Mouse (Mus musculus) ES-Bruce4 (cell line): ENCODE measurements around the gene Zfp523. TPM values are rescaled to one million over a fixed set of nuclear protein-coding genes. Genes with fewer than 3 reads are reported as not detected.
A peak's percentile ranks its signal among the peaks of the same experiment; 100 is the strongest.

ENCODE experiments used
- H3K27ac ChIP-seq: 2 replicates; pipeline ENCODE4 v1.5.1; 2012; ENCODE audit warnings: low read length, inconsistent platforms; ENCODE audit not compliant: insufficient read depth
- H3K27me3 ChIP-seq: 2 replicates; pipeline ENCODE4 v1.6.1; 2012; ENCODE audit warnings: mild to moderate bottlenecking, low read length, inconsistent platforms; ENCODE audit not compliant: control insufficient read depth, poor library complexity, insufficient read depth, severe bottlenecking
- H3K36me3 ChIP-seq: 2 replicates; pipeline ENCODE4 v1.6.1; 2012; ENCODE audit warnings: inconsistent platforms, mild to moderate bottlenecking, low read length, moderate library complexity; ENCODE audit not compliant: control insufficient read depth, poor library complexity, insufficient read depth, severe bottlenecking
- H3K4me1 ChIP-seq: one replicate; pipeline ENCODE4 v1.8.1; 2011; ENCODE audit warnings: low read length; ENCODE audit not compliant: control insufficient read depth, insufficient read depth
- H3K4me3 ChIP-seq: 2 replicates; pipeline ENCODE4 v1.5.1; 2011; ENCODE audit warnings: low read depth, mild to moderate bottlenecking, low read length
- H3K9ac ChIP-seq: 2 replicates; pipeline ENCODE4 v1.6.1; 2012; ENCODE audit warnings: low read depth, mild to moderate bottlenecking, inconsistent platforms; ENCODE audit not compliant: poor library complexity, severe bottlenecking
- H3K9me3 ChIP-seq: replicated peaks from 2 replicates; pipeline ENCODE4 v1.6.1; 2012; ENCODE audit warnings: mild to moderate bottlenecking, low read length, inconsistent platforms; ENCODE audit not compliant: control insufficient read depth, poor library complexity, insufficient read depth, severe bottlenecking
- CTCF ChIP-seq: IDR thresholded peaks from one replicate; pipeline ENCODE4 v1.8.1; 2011; ENCODE audit warnings: low read depth, low read length
- EP300 ChIP-seq: IDR thresholded peaks from 2 replicates; pipeline ENCODE4 v1.6.1; 2011; ENCODE audit warnings: low read depth, low read length; ENCODE audit not compliant: insufficient read depth
- POLR2A ChIP-seq: IDR thresholded peaks from one replicate; pipeline ENCODE4 v1.8.1; 2011; ENCODE audit warnings: low read length; ENCODE audit not compliant: insufficient read depth
- polyA plus RNA-seq: library from polyadenylated mRNA; stranded (reverse); fragments of >200 nt; gene quantifications from 2 replicates; pipeline ENCODE4 v1.2.4, GENCODE M21; 2011; ENCODE audit warnings: low read depth; ENCODE audit not compliant: missing spikeins, insufficient read depth, insufficient read length

Zfp523 gene
- polyA plus RNA-seq, 1 experiment, result 16.6 TPM

GRCm38 (mm10) chr17:28172690-28173089, 4.2 kb upstream of the Zfp523 start:
- Histone ChIP-seq H3K27me3 (no peaks in the 10 kb centered on the region), H3K27ac (no peak overlapping the region), H3K4me3 (no peak overlapping the region), H3K4me1 (peaks cover 6% of the 10 kb centered on the region), H3K9ac (no peak overlapping the region), H3K36me3 (no peaks in the 10 kb centered on the region), H3K9me3 (no peaks in the 10 kb centered on the region)
- no peak for TF ChIP-seq EP300
- no peak for TF ChIP-seq CTCF
- no peak for TF ChIP-seq POLR2A

- Histone ChIP-seq H3K9ac (peak overlapping the region; percentile 95), H3K27me3 (no peaks in the 10 kb centered on the region), H3K4me3 (peak overlapping the region; percentile 71), H3K9me3 (no peaks in the 10 kb centered on the region), H3K4me1 (peaks cover 9% of the 10 kb centered on the region), H3K27ac (no peak overlapping the region), H3K36me3 (no peaks in the 10 kb centered on the region)
- TF ChIP-seq CTCF (no peak), POLR2A (no peak), EP300 (no peak)
Observed at GRCm38 (mm10) chr17:28177540-28178046, 664 bp downstream of the Zfp523 start.

GRCm38 (mm10) chr17:28180331-28180730, 3.4 kb downstream of the Zfp523 start:
- TF ChIP-seq POLR2A (no peak), CTCF (no peak), EP300 (no peak)
- H3K9ac ChIP-seq, result no peak overlapping the region
- no peak overlapping the region for H3K4me3 ChIP-seq
- H3K4me1 ChIP-seq, result peaks cover 6% of the 10 kb centered on the region
- no peaks in the 10 kb centered on the region for H3K27me3 ChIP-seq
- no peaks in the 10 kb centered on the region for H3K9me3 ChIP-seq
- H3K27ac ChIP-seq, result 0 out of 2 replicates have a peak overlapping the region, but pooled peaks have one; percentile 3
- no peaks in the 10 kb centered on the region for H3K36me3 ChIP-seq

GRCm38 (mm10) chr17:28180783-28181544, 4.0 kb downstream of the Zfp523 start:
- Histone ChIP-seq H3K36me3 (no peaks in the 10 kb centered on the region), H3K4me3 (no peak overlapping the region), H3K9me3 (no peaks in the 10 kb centered on the region), H3K27me3 (no peaks in the 10 kb centered on the region), H3K9ac (no peak overlapping the region), H3K27ac (no peak overlapping the region), H3K4me1 (peaks cover 6% of the 10 kb centered on the region)
- TF ChIP-seq EP300, result no peak
- TF ChIP-seq CTCF, result no peak
- TF ChIP-seq POLR2A, result no peak

DNA sequence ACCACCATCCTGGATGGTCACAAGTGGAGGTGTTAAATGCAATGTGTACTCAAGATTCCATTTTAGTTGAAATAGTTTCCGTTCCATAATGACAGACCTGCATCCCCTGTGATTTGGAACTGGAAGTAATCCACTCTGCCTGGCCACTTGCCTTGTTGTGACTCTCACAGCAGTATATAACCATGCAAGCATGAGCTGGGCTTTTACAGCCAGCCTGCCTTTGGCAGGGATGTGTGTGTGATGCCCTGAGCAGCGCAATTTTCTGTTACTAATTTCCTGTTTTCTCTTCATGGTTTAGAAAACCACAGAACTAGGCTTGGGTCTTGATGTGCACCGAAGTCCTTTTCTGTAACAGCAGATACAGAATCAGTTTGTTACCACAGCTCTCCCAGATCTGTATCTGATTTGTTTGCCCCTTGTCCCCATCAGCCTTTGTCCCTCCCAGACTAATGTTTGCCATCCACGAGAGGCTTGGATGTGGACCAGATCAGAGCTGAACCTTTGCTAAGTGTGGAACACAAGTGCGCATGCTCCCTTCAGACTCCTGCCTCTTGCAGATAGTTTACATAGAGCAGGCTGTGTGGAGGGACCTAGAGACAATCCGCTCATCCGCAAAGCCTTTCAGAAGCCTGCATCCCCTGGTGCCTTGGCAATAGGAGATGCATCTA, 8.2 kb downstream of the Zfp523 start:
- TF ChIP-seq POLR2A (no peak), CTCF (no peak), EP300 (no peak)
- Histone ChIP-seq H3K9ac (no peak overlapping the region), H3K36me3 (no peaks in the 10 kb centered on the region), H3K4me3 (no peak overlapping the region), H3K4me1 (peaks cover 2% of the 10 kb centered on the region), H3K9me3 (no peaks in the 10 kb centered on the region), H3K27ac (no peak overlapping the region), H3K27me3 (no peaks in the 10 kb centered on the region)

DNA sequence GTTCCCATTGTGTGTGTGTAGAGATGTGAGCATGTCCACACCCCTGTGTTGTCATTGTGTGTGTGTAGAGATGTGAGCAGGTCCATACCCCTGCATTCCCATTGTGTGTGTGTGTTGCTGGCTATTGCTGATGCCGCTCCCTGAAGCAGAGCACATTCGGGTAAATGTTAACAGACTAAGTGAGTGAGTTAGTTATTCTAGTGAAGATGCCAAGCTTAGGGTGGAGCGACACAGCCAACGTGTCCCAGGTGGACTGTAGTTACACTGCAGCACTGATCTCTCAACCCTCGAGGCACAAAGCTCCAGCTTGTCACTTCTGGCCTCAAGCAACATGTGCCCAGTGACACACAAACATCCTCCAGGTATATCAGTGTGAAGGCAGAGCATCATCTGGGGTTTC, 11.4 kb downstream of the Zfp523 start:
- TF ChIP-seq CTCF (no peak), POLR2A (no peak), EP300 (no peak)
- no peak overlapping the region for H3K9ac ChIP-seq
- H3K4me1 ChIP-seq, result no peaks in the 10 kb centered on the region
- no peaks in the 10 kb centered on the region for H3K36me3 ChIP-seq
- H3K9me3 ChIP-seq, result no peaks in the 10 kb centered on the region
- no peaks in the 10 kb centered on the region for H3K27me3 ChIP-seq
- H3K4me3 ChIP-seq, result no peak overlapping the region
- no peak overlapping the region for H3K27ac ChIP-seq
